Mouse (Mus musculus) hindbrain, embryonic 12.5 days (tissue): Measurements from ENCODE around the gene Elmo1. TPM values are rescaled to one million over a fixed set of nuclear protein-coding genes. Genes with fewer than 3 reads are reported as not detected.
"Not testable (repeated sequence)": the region's sequence is repeated elsewhere in the genome, so short reads cannot be mapped to it uniquely, and the experiment has no call there.

ENCODE experiments used
- ATAC-seq: fragments of 200-750 bp; cut with Nextera tagmentation; 2 replicates; pipeline ENCODE4 v1.8.0; 2017; ENCODE audit warnings: moderate TSS enrichment; ENCODE audit not compliant: low FRiP score
- H3K27ac ChIP-seq: fragments of 300-500 bp; sonication (generic); 2 replicates; pipeline ENCODE4 v1.5.1; 2016; ENCODE audit warnings: mild to moderate bottlenecking
- H3K27me3 ChIP-seq: fragments of 300-500 bp; sonication (generic); 2 replicates; pipeline ENCODE4 v1.6.1; 2016; ENCODE audit warnings: mild to moderate bottlenecking
- H3K36me3 ChIP-seq: fragments of 300-500 bp; sonication (generic); 2 replicates; pipeline ENCODE4 v1.6.1; 2016; ENCODE audit warnings: mild to moderate bottlenecking
- H3K4me1 ChIP-seq: fragments of 300-500 bp; sonication (generic); 2 replicates; pipeline ENCODE4 v1.6.1; 2016
- H3K4me2 ChIP-seq: fragments of 300-500 bp; sonication (generic); replicated peaks from 2 replicates; pipeline ENCODE4 v1.6.1; 2016; ENCODE audit warnings: mild to moderate bottlenecking
- H3K4me3 ChIP-seq: fragments of 300-500 bp; sonication (generic); 2 replicates; pipeline ENCODE4 v1.5.1; 2016; ENCODE audit warnings: mild to moderate bottlenecking
- H3K9ac ChIP-seq: fragments of 300-500 bp; sonication (generic); 2 replicates; pipeline ENCODE4 v1.6.1; 2016; ENCODE audit warnings: mild to moderate bottlenecking, moderate library complexity
- H3K9me3 ChIP-seq: fragments of 300-500 bp; sonication (generic); replicated peaks from 2 replicates; pipeline ENCODE4 v1.6.1; 2016; ENCODE audit warnings: mild to moderate bottlenecking
- WGBS: fragments of 180-500 bp; shearing (Covaris S2); methylation state at CpG from one replicate; pipeline ENCODE4 v1.1.7; 2016; 5-methylcytosine and 5-hydroxymethylcytosine counted together
- polyA plus RNA-seq: library from polyadenylated mRNA; unstranded; fragments of >200 nt; fragmentation: Nextera tagmentation; extraction: Ambion mirVana; gene quantifications from 2 replicates; pipeline ENCODE4 v1.2.1, GENCODE M21; 2016

Elmo1 gene
- polyA plus RNA-seq, 1 experiment from 2014 or later, result 28.9 TPM

DNA sequence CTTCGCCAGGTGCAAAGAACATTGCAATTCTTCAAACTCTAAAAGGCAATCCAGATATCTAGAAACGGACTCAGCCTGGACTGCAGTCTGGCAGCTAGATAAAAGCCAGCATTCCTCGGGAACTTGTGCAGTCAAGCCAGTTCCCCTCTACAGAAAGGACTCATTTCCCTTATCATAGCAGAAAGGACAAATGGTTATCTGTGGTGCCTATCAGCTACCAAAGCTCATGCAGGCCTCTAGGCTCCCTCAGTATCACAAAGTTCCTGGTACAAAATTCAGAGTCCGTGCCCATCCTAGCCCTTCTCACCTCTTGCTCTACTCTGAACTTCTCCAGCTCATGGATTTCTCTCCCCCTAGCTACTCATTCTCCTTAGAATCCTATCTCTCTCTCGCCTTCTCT, 542.1 kb downstream of the Elmo1 start:
- Histone ChIP-seq H3K4me2 (no peak overlapping the region), H3K9ac (no peak overlapping the region), H3K27me3 (no peaks in the 10 kb centered on the region), H3K36me3 (no peaks in the 10 kb centered on the region), H3K4me1 (no peaks in the 10 kb centered on the region), H3K9me3 (no peaks in the 10 kb centered on the region), H3K27ac (no peak overlapping the region), H3K4me3 (no peak overlapping the region)
- no peak for ATAC-seq
- 87% methylated on average over 5 of the region's 5 CpGs for WGBS

DNA sequence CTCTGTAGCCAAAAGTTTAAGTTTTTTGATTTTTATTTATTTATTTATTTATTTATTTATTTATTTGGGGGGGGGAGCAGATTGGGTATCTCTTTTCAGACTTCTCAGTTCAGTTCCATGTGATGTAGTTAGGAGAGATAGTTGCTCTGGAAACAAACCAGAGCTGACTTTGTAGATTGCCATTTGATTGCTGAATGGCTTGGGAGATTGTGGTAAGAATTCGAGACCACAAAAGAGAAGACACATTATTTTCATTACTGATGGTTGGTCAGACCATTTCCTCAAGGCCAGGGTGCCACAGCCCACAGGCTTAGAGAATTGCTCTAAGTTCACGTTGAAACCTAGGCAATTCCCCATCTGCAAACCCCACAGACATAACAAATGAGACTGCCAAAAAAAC, 544.3 kb downstream of the Elmo1 start:
- not testable (repeated sequence) for H3K27me3 ChIP-seq, H3K27ac ChIP-seq, H3K4me3 ChIP-seq, H3K9ac ChIP-seq, H3K9me3 ChIP-seq, H3K4me2 ChIP-seq, ATAC-seq, H3K4me1 ChIP-seq, H3K36me3 ChIP-seq
- WGBS, result 88% methylated on average over 2 of the region's 2 CpGs

GRCm38 (mm10) chr13:20635646-20636045, 545.2 kb downstream of the Elmo1 start:
- no peaks in the 10 kb centered on the region for H3K27me3 ChIP-seq
- H3K9ac ChIP-seq, result no peak overlapping the region
- no peak for ATAC-seq
- no peaks in the 10 kb centered on the region for H3K36me3 ChIP-seq
- no peaks in the 10 kb centered on the region for H3K4me1 ChIP-seq
- no peaks in the 10 kb centered on the region for H3K9me3 ChIP-seq
- 74% methylated on average over 2 of the region's 2 CpGs for WGBS
- H3K4me2 ChIP-seq, result no peak overlapping the region
- H3K27ac ChIP-seq, result no peak overlapping the region
- H3K4me3 ChIP-seq, result no peak overlapping the region
